Mouse (Mus musculus) thymus, adult 2 months (tissue): Measurements from ENCODE around the gene Trappc2.

Source experiments
- CTCF ChIP-seq: fragments of 200-500 bp; IDR thresholded peaks from 2 replicates; pipeline ENCODE4 v1.5.1; 2012; ENCODE audit warnings: mild to moderate bottlenecking, control low read depth, low read length, moderate library complexity, borderline replicate concordance; ENCODE audit not compliant: control insufficient read depth, poor library complexity, insufficient read depth; ENCODE audit errors: extremely low read depth
- POLR2A ChIP-seq: fragments of 200-500 bp; IDR thresholded peaks from 2 replicates; pipeline ENCODE4 v1.6.1; 2012; ENCODE audit warnings: mild to moderate bottlenecking, low read length, control low read depth, moderate library complexity; ENCODE audit not compliant: control insufficient read depth, poor library complexity, insufficient read depth; ENCODE audit errors: extremely low read depth

GRCm38 (mm10) chrX:166499496-166500190, 59.3 kb downstream of the Trappc2 start:
- TF ChIP-seq CTCF (no peak), POLR2A (no peak)
